Mouse (Mus musculus): ENCODE data around the gene Klra2.

Gene Klra2

GRCm38 (mm10) chr6:131247206-131247605, at the start of gene Klra2:
Gene Klra2, minus strand, starts transcription at chr6:131247362.
- in situ Hi-C loops (cut with MboI; ENCODE audit: unreplicated experiment in 2 of 2), result no loop called here

DNA sequence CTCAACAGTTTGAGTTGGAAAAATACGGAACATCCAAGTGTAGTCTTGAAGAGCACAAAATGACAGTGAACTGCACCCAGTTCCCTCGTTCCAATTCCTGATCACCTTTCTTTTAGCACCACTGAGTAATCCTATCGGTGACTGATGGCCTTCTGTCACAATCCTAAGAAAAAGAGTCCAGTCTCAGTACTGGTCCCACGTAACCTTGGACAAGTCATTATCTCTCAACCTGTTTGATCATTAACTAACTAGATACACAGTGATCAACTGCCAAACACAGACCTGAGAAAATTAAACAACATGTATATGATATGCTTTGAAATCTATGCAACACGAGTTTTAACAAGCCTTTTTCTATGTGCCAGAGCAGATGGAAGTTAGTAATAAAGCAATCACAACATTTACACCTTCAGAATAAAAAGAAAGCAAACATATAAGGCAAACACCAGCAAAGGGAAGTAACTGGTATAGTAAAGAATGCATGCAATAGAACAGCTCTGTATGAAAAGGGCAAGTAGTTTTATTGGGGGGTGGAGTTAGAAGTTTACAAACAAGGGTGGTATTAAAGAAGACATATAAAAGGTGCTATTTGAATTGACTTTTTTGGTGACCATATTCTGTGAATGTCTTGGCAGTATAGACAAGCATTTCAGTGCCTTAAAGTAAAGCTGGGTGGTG, 47.4 kb upstream of the Klra2 start:
- in situ Hi-C loops (cut with MboI; ENCODE audit: unreplicated experiment in 2 of 2), result loop anchor here (5.0 to 25.0 kb wide), 5 partner anchors 60 to 1818 kb away; partner anchors contain the start of genes Klra6 (in 1 of the 2), Klra7 (in 1 of the 2), Klre1 (in 1 of the 2) and Smim10l1 (in 1 of the 2)

GRCm38 (mm10) chr6:131293916-131294315, 46.8 kb upstream of the Klra2 start:
- in situ Hi-C loops (cut with MboI; ENCODE audit: unreplicated experiment in 2 of 2), result loop anchor here (5.0 to 25.0 kb wide), 5 partner anchors 61 to 1818 kb away; partner anchors contain the start of genes Klra6 (in 1 of the 2), Klra7 (in 1 of the 2), Klre1 (in 1 of the 2) and Smim10l1 (in 1 of the 2)

- in situ Hi-C loops (cut with MboI; ENCODE audit: unreplicated experiment in 2 of 2), result loop anchor here (5.0 to 25.0 kb wide), 5 partner anchors 62 to 1819 kb away; partner anchors contain the start of genes Klra6 (in 1 of the 2), Klra7 (in 1 of the 2), Klre1 (in 1 of the 2) and Smim10l1 (in 1 of the 2)
Observed at GRCm38 (mm10) chr6:131292991-131293788, 46.0 kb upstream of the Klra2 start, which contains the start of gene Magohb. Gene Magohb, minus strand, starts transcription at chr6:131293244.

- in situ Hi-C loops (cut with MboI; ENCODE audit: unreplicated experiment in 2 of 2), result loop anchor here (5.0 to 25.0 kb wide), 5 partner anchors 62 to 1820 kb away; partner anchors contain the start of genes Klra6 (in 1 of the 2), Klra7 (in 1 of the 2), Klre1 (in 1 of the 2) and Smim10l1 (in 1 of the 2)
Observed at GRCm38 (mm10) chr6:131292276-131292990, 45.3 kb upstream of the Klra2 start.

GRCm38 (mm10) chr6:131290430-131290829, 43.3 kb upstream of the Klra2 start:
- in situ Hi-C loops (cut with MboI; ENCODE audit: unreplicated experiment in 2 of 2), result loop anchor here (5.0 to 25.0 kb wide), 5 partner anchors 64 to 1822 kb away; partner anchors contain the start of genes Klra6 (in 1 of the 2), Klra7 (in 1 of the 2), Klre1 (in 1 of the 2) and Smim10l1 (in 1 of the 2)

GRCm38 (mm10) chr6:131278160-131278559, 31.0 kb upstream of the Klra2 start:
- in situ Hi-C loops (cut with MboI; ENCODE audit: unreplicated experiment in 2 of 2), result loop anchor here in 1 of 2 experiments (25.0 kb wide), 3 partner anchors 1041 to 1834 kb away; partner anchors contain the start of genes Klra6, Klra7 and Smim10l1

DNA sequence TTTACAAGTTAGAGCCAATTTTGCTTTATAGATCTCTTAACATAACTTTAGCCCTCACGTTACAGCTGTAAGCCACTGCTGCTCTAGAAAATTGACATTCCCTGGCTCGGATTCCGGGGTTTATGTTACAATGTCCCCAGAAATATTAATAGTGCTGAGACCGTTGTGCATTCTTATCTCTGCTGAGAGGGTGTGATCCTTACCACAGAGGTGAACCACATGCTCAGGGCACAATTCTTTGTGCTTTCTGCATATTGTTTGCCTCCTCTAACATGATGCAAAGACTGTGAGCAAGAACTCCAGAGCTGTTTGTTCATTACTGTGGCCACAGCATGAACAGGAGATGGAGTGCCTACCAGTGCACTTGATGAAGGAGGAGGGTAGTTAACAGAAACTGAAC, 29.5 kb upstream of the Klra2 start:
- in situ Hi-C loops (cut with MboI; ENCODE audit: unreplicated experiment in 2 of 2), result loop anchor here in 1 of 2 experiments (25.0 kb wide), 3 partner anchors 1039 to 1836 kb away; partner anchors contain the start of genes Klra6, Klra7 and Smim10l1

DNA sequence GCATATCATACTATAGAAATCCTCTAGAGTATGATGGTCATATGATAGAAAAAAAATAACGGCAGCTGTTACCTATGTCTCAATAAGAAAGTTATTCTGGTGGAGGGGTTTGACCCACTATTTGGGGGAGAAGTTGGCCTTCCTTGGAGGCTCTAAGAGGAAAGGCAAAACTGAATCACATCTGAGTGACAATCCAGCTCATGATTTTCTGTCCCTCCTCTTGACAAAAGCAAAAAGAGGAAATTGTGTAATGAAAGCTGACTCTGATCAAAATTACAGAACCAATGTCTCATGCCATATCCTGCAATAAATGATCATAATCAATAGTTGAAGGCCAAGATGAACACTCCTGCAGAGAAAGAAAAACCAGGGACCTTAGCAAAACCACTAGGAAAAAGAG, 25.1 kb upstream of the Klra2 start:
- in situ Hi-C loops (cut with MboI; ENCODE audit: unreplicated experiment in 2 of 2), result no loop called here

- in situ Hi-C loops (cut with MboI; ENCODE audit: unreplicated experiment in 2 of 2), result no loop called here
Observed at GRCm38 (mm10) chr6:131270312-131270711, 23.1 kb upstream of the Klra2 start.

DNA sequence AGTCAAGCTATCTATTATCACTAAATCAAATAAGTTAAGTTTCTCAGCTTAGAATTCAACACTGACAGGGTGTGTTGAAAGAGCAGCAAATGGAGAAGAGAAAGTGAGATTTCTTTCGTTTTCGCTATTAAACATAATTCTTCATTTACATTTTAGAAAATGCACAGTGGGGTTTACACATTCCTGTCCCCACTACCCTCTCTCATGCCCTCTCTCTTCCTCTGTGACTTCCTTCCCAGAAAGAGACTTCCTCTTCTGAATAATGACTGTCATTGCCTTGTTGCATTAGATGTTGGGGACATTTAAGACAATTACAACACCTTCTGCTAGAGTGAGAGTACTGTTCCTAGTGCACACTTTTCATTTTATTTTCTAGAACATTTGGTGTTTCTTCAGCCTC, 22.4 kb upstream of the Klra2 start:
- in situ Hi-C loops (cut with MboI; ENCODE audit: unreplicated experiment in 2 of 2), result no loop called here

- in situ Hi-C loops (cut with MboI; ENCODE audit: unreplicated experiment in 2 of 2), result no loop called here
Observed at GRCm38 (mm10) chr6:131264175-131264574, 17.0 kb upstream of the Klra2 start.

GRCm38 (mm10) chr6:131262778-131263177, 15.6 kb upstream of the Klra2 start:
- in situ Hi-C loops (cut with MboI; ENCODE audit: unreplicated experiment in 2 of 2), result no loop called here

DNA sequence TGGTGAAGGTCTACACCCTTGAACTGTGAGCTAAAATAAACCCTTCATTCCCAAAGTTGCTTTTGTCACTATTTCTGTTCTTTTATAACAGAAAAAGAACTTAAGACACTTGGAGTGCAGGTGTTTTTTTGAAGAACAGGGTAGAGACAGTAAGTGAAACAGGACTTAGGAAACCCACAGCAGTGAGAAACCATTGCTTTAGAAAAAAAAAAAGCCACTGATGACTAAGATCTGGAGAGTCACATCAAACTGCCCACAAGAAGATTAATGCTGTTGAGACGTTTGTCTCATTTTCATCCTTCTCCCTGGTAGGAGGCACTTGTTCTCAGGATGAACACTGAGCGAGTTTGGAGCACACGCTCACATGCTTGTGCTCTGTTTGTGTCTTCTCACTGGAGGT, 14.8 kb upstream of the Klra2 start:
- in situ Hi-C loops (cut with MboI; ENCODE audit: unreplicated experiment in 2 of 2), result no loop called here

DNA sequence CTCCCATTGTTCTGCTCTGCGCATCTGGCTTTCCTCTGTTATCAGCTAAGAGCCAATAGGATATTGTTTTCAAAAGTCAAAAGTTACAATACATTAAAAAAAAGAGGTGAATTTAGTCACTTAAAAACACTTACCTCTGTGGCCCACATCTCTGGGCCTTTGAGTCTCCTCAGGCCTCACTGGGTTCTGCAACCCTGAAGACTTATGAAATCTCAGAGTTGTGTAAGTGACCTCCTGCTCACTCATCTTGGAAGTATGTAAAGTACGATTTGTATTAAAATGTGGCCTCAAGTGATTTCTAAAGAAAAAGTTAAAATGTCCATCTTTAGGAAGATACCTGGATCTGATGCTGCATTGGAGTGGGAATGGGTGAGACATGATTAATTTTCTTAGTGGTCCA, 2.1 kb downstream of the Klra2 start:
- in situ Hi-C loops (cut with MboI; ENCODE audit: unreplicated experiment in 2 of 2), result no loop called here

Data from v-Abl transformed pro-B cells (cell line).